Mouse (Mus musculus) retina, adult 2 months (tissue): ENCODE measurements around the gene Plcb4.

ENCODE experiments used
- DNase-seq: peaks from one replicate; pipeline ENCODE4 v3.0.0-alpha.2; 2012; ENCODE audit warnings: low read depth, low spot score

Gene Plcb4

DNA sequence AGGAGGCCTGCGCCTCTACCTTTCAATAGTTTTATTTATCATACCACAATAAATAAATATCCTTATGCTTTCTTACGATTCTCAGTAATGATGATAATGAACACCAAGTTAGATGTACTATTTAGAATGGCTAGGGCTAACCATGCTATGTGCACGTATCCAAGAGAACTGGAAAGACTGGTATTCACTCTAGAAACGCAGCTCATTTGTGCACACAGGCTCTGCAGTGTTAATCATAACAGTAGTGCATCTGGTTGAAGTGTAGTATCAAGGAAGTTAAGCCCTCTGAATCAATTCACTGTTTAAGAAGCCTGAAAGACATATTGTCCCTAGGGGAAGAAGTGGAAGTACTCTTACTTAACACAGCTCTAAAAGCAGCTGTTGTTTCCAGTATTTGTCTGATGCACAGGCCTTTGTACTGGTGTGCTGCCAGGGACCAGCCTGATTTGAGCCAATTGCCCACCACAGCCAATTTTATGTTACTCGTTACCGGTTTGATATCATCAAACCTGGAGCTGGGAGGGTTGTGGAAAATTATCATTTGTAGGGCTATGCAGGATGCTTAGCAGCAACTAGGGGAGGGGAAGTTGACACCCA, 100.8 kb downstream of the Plcb4 start:
- no peak for DNase-seq

DNA sequence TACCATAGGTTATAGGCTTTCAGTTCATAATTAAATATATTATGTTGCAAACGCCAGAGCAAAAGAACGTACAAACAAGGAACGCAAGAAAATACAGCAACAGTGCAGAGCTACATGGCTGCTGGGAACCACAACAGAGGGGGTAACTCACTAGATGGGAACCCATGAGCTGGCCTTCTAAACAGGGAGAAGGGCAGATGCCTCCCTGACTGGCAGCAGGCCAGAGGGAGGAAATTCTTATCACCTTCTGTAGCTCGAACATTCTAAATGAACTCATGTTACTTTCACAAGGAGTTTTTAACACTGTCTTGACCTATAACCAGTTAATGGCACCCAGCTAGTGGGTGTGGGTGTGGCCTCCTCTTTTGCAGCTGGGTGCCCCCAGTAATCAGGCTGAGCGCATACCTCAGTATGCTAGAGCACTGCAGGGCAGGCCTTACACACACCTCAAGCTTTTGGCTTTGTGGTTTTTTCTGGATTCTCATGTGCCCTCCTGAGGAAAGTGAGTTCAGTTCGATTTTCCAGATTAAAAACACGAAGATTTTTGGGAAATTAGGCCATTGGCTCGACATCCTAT, 102.5 kb downstream of the Plcb4 start:
- DNase-seq = no peak

DNA sequence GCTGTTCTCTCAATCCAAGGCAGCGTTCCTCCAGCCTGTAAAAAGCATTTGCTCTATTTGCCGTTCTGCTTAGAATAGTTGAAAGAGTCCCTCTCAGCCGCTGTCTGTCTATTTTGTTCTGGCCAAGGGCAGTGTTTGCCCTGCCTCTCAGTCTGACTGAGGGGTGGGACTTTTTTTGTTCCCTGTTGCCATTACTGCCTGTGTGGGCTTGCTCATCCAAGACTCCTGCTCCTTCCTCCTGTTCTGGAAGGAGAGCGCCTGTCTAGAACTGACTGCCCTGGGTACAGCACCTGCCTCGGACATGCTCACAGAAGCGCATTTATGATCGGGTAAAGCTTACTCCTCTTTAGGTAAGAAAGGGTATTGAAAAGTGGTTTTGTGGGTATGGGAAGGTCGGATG, 105.9 kb downstream of the Plcb4 start:
- no peak for DNase-seq

DNA sequence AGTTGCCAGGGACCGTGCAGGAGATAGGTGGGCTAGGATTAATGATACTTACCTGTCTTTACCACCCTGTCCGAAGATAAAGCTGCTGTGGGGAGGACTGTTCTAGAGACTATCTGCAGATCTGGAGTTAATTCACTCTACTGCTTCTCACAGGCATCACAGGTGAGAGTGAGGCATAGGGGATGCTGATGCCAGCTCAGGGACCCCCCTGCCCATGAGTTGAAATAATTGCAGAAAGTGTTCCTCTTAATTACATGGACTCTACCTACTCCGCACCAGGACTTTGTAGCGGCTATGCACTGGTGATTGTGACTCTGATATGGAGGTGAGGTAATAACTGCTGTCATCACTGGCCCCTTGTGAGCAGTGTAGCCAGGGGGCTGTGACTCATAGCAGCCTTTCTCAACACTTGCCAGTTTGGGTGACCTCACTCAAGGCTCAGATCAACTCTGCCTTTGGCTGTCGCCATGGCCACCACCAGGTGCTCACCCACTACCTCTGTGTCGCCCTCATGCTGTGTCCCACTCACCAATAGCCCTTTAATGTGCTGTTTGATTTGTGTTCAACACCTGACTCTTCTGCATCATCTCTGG, 107.8 kb downstream of the Plcb4 start:
- no peak for DNase-seq

DNA sequence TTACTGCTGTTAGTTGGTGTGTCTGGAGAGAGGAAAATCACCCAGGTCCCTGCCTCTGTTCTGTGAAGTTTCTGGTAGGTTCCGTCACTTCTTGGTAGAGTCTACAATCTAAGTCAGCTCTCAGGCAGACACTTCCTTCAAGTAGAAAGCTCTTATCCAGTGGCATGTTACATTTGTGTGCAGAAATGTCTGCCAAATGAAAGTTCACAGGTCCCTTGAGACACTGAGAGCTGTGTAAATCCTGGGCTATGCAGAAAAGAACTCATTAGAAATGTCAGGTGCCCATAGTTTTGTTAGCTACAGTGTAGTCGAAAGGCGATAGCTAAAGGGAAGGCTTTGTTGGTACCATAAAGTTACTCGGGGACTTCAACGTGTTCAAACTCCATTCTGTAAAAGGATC, 108.7 kb downstream of the Plcb4 start:
- no peak for DNase-seq

DNA sequence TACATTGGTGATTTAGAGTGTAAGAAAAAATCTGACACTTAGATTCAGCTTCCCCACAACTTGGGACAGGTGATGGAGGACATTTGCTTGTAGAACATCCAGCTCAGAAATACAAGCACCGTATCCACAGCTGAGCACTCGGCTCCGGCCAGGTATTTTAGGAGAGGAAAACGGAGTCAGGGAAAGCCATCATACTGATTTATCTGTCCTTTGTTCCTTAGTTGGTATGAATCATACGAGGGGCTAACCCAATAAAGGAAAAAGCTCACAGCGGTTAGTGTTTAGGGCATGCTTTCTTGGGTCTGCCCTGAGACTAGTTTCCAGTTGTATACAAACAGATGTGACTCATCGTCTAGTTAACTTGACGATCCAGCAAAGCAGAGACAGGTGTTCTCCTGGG, 110.9 kb downstream of the Plcb4 start:
- DNase-seq = no peak

DNA sequence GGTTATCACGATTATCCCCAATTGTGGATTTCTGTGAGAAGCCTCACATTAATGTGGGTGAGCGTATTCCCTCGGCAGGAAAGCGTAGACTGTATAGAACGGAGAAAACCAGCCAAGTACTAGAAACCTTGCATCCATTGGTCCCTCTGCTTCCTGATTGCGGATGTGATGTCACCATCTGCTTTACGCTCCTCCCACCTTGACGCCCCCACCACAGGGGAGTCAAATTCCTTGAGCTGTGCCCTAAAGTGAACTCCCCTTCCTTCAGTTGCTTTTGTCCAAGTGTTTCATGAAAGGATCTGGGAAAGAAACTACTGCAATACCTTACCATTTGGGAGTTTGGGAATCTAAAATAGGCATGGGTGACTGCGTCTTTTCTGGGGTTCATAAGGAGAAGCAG, 111.4 kb downstream of the Plcb4 start:
- DNase-seq = no peak

DNA sequence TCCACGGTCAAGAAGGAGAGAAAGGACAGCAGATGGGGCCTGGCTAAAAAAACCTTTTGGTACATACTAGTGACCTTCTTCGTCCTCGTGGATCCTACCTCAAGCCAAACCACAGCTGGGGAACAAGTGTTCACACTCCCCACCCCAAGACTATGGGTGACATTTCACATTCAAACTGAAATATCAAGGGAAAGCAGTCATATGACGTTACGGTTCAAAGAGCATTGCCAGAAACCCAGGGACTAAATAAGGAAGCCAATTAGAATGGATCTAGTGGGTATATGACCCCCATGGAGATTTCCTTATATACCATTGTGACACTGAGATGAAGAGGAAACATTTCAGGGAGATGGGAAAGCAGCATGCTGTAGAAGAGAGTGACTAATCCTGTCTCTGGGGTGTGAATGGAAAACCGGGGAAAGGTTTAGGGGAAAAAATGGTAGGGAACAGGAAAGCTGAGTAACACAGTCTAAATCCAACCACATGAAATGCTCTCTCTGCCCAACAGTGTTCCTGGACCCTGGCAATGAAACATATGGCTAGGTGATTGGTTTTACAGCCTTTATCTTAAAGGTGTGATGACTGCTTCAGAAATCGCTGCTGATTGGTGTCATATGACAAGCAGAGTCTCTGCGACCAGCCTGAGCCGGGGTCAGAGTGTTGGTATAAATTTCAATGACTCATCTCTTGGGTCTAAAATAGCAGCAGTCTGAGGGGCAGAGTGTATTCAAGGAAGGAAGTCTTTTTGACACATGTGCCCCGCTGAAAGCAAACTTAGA, 114.6 kb downstream of the Plcb4 start:
- DNase-seq = no peak

DNA sequence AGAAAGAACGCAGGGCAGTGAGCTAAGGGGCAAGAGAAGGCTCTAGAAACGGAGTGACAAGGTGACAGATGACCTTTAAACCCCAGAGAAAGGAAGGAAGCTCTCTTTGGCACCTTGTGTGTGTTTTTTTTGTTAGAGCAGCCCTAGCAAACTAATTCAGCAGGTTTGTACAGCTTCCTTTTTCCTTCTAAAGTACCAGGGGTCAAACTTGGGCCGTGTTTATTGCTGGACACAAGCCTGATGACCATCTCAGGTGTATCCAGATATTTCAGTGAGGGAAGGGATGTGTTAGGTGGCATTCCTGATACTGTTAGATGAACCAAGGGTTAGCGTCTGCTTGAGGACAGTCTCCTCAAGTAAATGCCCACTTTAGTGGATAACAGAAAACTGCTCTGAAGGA, 116.2 kb downstream of the Plcb4 start:
- no peak for DNase-seq

DNA sequence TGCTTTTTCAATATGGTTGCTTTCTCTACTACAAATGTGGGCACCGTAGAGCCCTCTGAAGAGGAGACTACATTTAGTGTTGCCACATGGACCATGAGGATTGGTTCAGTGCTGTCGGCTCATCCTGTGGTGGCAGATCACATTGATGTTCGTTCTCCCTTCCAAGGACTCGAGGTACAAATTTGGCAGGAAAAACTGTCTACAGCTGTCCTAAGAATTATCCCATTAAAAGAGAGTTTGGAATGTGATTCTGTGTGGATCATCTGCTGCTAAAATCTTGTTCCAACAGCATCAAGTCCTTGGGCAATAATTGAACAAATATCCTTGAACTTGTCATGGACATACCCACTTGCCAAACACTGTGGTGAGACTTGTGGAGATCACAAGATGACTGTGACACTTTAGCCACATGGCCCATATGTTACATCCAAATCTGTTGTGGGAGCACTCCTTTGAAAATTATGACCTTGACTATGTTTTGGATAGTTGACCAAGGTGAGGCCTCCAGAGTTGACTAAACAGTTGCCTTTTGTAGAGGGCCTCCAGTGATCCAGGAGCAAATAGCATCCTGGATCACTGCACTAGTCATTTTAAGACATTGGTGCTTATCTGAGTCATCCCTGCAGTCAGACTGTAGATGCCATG, 117.4 kb downstream of the Plcb4 start:
- DNase-seq = no peak

DNA sequence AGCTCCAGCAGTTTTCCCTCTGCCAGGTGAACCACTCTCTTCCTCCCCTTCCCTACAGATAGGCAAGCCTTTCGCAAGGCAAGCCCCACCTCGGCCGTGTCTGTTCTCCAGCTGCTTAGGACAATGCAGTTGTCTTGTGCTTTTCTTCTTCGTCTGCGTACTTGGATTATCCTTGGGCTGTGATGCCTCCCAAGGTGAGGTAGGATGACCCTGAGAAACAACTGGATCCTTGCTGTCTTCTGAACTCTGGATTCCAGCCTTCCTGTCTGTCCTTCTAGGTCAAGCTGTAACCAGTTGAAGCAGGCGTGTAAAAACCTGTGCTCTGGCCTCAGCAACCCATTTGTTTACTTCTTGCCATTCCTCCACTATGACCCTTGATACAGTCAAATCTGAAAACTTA, 122.6 kb downstream of the Plcb4 start:
- DNase-seq = no peak

DNA sequence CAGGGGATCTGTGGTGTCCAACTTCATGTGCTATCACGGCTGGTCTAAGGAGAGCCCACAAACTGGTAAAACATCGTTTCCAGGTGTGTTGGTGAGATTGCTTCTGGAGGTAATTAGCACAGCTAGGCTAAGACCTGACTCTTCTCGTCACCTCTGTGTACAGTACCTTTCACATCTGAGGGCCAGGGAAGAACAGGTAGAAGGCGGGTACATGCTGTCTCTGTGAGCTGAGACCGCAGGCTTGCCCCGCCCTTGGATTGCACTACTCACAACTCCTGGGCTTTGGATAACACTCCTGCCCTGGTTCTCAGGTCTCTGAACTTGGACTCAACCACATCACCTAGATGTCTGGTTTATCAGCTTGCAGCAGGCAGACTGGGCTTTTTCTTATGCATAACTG, 128.6 kb downstream of the Plcb4 start:
- no peak for DNase-seq

DNA sequence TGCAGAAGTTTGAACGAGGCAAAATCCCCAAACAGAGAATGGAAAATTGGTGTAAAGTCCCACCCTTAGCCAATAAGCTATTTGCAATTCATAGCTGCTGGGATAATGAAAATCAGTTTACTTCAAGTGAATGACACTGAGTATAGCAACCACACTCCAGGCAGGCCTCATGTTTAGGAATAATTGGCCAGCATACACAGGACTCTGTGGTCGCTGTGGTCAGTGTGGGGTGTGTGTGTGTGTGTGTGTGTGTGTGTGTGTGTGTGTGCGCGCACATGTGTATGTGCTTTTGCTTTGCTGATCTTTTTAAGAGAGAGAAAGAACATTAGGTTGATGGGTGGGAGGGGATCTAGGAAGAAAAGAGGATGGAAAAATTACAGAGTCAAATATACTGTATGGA, 134.1 kb downstream of the Plcb4 start:
- DNase-seq = no peak

DNA sequence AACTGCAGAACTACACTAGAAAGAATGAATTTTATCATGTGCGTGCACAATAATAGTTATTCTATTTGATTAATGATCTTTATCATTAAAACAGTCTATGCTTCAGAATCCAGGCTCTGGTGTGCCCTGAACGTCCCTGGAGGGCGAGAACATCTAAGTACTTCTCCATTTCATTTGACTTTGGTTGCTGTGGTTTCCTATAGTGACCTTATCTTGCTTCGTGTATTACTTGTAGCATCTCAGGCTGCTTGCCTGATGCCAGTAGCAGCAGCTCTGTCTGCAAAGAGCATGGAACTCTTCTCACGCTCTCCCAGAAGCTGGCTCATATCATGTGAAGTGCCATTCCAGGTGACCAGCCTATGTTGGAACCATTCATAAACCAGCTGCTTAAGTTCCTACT, 137.9 kb downstream of the Plcb4 start:
- DNase-seq = no peak

DNA sequence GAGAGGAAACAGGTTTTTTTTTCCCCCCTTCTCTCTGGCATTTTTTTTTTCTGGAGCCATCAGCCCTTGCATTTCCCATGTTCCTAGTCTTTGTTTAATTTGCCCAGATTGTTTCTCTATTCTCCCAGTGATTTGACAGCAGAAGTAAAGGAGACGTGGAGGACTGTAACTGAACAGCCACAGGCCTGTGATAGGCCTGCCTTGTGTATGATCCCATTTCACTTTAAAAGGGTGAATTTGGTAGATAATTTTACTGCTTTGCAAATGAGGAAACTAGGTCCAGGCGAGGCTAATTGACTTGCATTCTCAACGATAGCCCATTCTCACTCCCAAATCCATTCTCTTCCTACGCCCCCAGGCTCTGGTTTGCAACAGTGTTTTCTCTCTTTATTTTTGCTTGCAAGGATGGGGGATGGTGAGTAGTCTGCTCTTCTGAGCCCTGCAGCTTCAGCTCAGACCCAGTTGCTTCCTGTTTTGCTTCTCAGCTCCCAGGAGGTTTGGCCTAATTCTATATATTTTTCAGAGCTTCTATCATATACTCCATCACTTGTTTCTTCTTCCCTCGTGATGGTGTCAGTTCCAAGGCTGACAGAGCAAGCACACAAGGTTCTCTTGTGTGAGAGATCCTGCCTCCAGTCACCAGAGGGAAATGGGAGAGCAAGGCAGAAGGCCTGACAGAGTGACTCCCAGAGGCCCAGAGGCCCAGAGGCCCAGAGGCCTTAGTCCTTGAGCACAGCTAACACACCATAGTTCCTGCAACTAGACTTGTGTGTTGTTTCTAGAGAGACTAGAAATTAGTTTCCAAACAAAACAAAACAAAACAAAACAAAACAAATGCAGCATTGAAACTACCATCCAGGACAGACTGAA, 139.1 kb downstream of the Plcb4 start:
- no peak for DNase-seq

DNA sequence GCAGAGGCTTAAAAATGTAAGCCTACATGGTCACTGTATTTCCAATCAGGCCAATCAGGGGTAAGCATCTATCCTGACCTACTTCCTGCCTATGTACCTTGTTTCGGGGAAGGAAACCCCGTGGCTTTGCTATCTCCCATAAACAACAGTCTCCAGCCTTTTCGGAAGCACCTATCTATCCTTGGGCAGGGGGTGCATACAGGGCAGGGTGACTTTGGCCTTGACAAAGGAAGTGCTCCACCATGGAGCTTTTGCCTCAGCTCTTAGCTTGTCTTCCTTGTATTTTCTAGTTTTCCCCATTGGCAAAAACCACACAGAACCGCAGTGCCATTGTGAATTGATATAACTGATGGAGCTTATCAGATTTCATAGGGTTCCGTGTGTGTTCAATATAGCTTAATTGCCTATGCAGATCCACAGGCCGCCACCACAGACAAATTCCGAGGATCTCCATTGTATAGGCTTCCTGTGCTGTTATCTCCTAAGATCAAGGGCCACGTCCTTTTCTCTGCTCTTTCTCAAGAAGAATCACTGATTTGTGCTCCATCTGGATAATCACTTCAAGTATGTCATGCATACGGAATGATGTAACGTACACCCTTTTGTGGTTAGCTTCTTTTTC, 140.4 kb downstream of the Plcb4 start:
- DNase-seq = no peak

DNA sequence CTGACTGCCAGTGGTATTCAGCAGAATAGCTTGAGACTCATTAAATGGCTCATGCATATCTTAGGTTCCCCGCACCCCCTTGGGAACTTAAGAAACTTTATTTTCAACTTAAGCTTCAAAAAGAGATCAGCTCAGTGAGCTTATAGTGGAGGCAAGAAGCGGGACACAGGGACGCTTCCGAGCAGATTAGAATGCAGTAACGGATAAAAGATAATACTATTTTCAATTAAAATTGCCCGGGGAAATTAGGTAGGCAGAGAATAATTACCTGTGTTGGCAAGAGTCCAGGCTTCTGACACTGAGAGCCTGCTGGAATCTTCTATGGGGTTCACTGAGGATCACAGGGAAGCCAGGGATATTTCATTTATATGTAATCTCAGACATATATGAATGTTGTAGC, 141.6 kb downstream of the Plcb4 start:
- no peak for DNase-seq

DNA sequence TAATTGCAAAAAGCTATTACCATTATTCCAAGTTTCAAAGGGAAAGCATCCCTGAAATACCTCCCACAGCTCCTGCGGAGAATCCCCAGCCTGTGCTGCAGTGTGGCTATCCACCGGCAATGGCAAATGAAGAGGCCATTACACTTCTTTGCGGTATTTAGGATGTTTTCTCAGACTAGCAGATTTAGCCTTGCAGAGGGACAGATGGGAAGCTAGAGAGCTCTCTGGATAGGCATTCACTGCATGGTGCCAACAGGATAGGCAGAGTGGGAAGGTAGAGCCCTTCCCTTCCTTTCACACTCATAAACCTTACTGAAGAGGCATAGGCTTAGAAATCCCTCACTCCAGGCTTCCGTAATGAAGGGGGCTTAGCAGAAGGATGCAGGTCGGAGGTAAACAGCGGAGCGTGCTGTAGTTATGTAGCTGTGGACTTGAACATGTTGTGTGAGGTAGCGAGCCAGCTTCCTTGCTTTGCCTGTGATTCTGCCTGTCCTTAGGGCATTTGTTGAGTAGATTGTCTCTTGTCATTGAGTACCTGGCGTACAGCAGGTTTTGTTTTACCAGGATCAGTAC, 144.2 kb downstream of the Plcb4 start:
- no peak for DNase-seq

DNA sequence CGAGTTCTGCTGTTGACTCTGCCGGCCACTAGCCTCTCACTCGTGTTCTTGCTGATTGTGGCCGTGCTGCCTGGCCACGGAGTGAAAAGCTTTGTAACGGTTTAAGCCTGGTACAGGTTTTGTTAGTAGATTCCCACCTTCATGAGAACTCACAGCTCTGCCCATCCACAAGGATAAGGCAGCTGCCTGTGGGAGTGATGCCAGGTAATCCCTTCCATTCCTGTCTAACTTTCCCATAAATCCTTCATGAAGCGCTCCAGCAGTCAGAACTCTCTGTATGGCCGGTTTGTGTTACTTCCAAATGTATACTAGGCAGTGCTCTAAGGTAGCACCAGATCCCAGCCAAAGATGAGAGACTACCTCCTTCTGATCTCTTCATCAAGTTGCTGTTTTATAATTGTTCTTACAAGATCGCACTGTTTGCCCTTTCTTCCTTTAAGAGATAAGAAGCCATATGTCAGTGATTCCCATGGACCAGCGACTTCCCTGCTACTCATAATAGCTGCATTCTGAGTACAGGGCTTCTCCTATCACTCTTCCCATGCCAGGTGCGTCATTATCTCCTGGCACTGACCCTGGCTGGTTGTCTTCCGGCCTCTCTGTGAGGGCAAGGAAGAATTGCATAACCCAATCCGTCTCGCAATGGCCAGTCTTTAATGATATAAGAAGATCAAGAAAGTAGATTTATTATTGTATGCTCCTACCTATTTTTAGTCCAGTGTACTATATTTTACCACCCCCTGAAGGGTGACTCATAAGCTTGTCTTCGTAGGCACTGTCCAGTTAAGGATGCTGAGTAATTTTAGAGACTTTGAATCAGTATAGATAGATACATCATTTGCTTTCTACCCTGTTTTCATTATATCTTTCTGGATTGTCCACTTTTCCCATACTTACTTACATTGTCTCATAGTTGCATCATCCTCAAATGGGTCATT, 147.2 kb downstream of the Plcb4 start:
- no peak for DNase-seq

DNA sequence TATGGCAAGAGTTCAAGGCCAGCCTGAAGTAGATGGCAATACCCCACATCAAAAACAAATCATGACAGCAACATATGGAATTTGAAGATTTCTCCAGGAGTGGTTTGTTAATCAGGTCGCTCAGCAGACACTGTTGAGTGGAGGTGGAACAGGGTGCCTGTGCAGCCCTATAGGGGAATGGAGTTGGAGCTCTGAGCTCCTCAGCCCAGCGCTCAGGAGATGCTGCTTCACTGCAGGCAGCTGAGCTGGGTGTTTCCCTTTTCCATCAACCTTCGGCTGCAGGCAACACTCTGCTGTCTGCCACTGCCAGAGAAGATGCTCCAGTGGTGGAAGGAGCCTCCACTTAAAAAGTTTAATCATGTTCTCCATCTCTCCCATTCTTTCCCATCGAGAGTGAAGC, 149.5 kb downstream of the Plcb4 start:
- DNase-seq = no peak
